Mouse (Mus musculus): Measurements from ENCODE around the gene Mill1. TPM values are rescaled to one million over a fixed set of nuclear protein-coding genes. Genes with fewer than 3 reads are reported as not detected.
"Not testable (repeated sequence)": the region's sequence is repeated elsewhere in the genome, so short reads cannot be mapped to it uniquely, and the experiment has no call there.

The Mill1 gene
- polyA plus RNA-seq (2015; fragmentation: Nextera tagmentation; extraction: Ambion mirVana) = not detected in 2 replicates

- WGBS = 74% methylated on average over 1 of the region's 1 CpGs
- peaks cover 16% of the 10 kb centered on the region for H3K9me3 ChIP-seq (replicated peaks)
- no peaks in the 10 kb centered on the region for H3K27me3 ChIP-seq
- H3K9ac ChIP-seq = no peak within 1 kb of the TSS
- no peak within 1 kb of the TSS for H3K27ac ChIP-seq
- no peak within 1 kb of the TSS for H3K4me2 ChIP-seq
- no peak for ATAC-seq
- no peak within 1 kb of the TSS for H3K4me3 ChIP-seq
- no peaks in the 10 kb centered on the region for H3K4me1 ChIP-seq
- H3K36me3 ChIP-seq (ENCODE audit: poor library complexity, severe bottlenecking) = no peaks in the 10 kb centered on the region
These were observed at the start of gene Mill1 for GRCm38 (mm10) chr7:18245047-18245446. Gene Mill1 (plus strand): TSS chr7:18245347.

- H3K27me3 ChIP-seq = no peaks in the 10 kb centered on the region
- no peak overlapping the region for H3K4me2 ChIP-seq
- 13% methylated on average over 9 of the region's 9 CpGs for WGBS
These were observed 34.2 kb upstream of the Mill1 start for GRCm38 (mm10) chr7:18210938-18211337.

GRCm38 (mm10) chr7:18214699-18215098 is 30.4 kb upstream of the Mill1 start:
- Histone ChIP-seq H3K4me1 (no peaks in the 10 kb centered on the region), H3K36me3 (ENCODE audit: poor library complexity, severe bottlenecking) (no peaks in the 10 kb centered on the region), H3K27me3 (no peaks in the 10 kb centered on the region), H3K9ac (no peak overlapping the region), H3K4me3 (no peak overlapping the region), H3K27ac (no peak overlapping the region), H3K4me2 (no peak overlapping the region), H3K9me3 (replicated peaks) (peaks cover 30% of the 10 kb centered on the region)
- no peak for ATAC-seq
- WGBS = 71% methylated on average over 1 of the region's 1 CpGs

More at GRCm38 (mm10) chr7:18210938-18211337, 34.2 kb upstream of the Mill1 start:
- no peak overlapping the region for H3K9ac ChIP-seq
- no peak overlapping the region for H3K4me3 ChIP-seq
- peaks cover 9% of the 10 kb centered on the region; the same call in 1 of the 2 replicates for H3K9me3 ChIP-seq (replicated peaks)
- no peak overlapping the region for H3K27ac ChIP-seq
- H3K4me1 ChIP-seq = no peaks in the 10 kb centered on the region
- H3K36me3 ChIP-seq (ENCODE audit: poor library complexity, severe bottlenecking) = no peaks in the 10 kb centered on the region
- ATAC-seq = no peak

- Histone ChIP-seq H3K36me3 (ENCODE audit: poor library complexity, severe bottlenecking) (no peaks in the 10 kb centered on the region), H3K27me3 (no peaks in the 10 kb centered on the region), H3K4me2 (no peak overlapping the region), H3K27ac (no peak overlapping the region), H3K4me3 (no peak overlapping the region), H3K4me1 (no peaks in the 10 kb centered on the region), H3K9me3 (replicated peaks) (peaks cover 36% of the 10 kb centered on the region), H3K9ac (no peak overlapping the region)
- ATAC-seq = no peak
- WGBS = 79% methylated on average over 2 of the region's 2 CpGs
These were observed 6.6 kb upstream of the Mill1 start for GRCm38 (mm10) chr7:18238561-18238960.

GRCm38 (mm10) chr7:18241217-18241616 is 3.9 kb upstream of the Mill1 start:
- ATAC-seq = no peak
- Histone ChIP-seq H3K4me2 (no peak overlapping the region), H3K4me1 (no peaks in the 10 kb centered on the region), H3K27me3 (no peaks in the 10 kb centered on the region), H3K36me3 (ENCODE audit: poor library complexity, severe bottlenecking) (no peaks in the 10 kb centered on the region), H3K9ac (no peak overlapping the region), H3K4me3 (no peak overlapping the region), H3K27ac (no peak overlapping the region), H3K9me3 (replicated peaks) (peaks cover 31% of the 10 kb centered on the region)
- WGBS = 81% methylated on average over 5 of the region's 5 CpGs

GRCm38 (mm10) chr7:18243959-18244573 is 1.1 kb upstream of the Mill1 start:
- not testable (repeated sequence) for H3K36me3 ChIP-seq (ENCODE audit: poor library complexity, severe bottlenecking); H3K27me3 ChIP-seq; H3K4me2 ChIP-seq; H3K4me1 ChIP-seq; H3K27ac ChIP-seq; ATAC-seq; H3K4me3 ChIP-seq; H3K9ac ChIP-seq
- peaks cover 18% of the 10 kb centered on the region for H3K9me3 ChIP-seq (replicated peaks)
- 65% methylated on average over 1 of the region's 1 CpGs for whole genome bisulfite sequencing

GRCm38 (mm10) chr7:18260219-18260618 is 15.1 kb downstream of the Mill1 start:
- no peak overlapping the region for H3K9ac ChIP-seq
- H3K36me3 ChIP-seq (ENCODE audit: poor library complexity, severe bottlenecking) = no peaks in the 10 kb centered on the region
- no peak overlapping the region for H3K27ac ChIP-seq
- H3K4me2 ChIP-seq = no peak overlapping the region
- H3K9me3 ChIP-seq (replicated peaks) = peaks cover 49% of the 10 kb centered on the region
- no peaks in the 10 kb centered on the region for H3K27me3 ChIP-seq
- H3K4me1 ChIP-seq = no peaks in the 10 kb centered on the region
- no peak for ATAC-seq
- no peak overlapping the region for H3K4me3 ChIP-seq
- WGBS = 44% methylated on average over 1 of the region's 1 CpGs

- Histone ChIP-seq H3K9me3 (replicated peaks) (peaks cover 51% of the 10 kb centered on the region), H3K27me3 (no peaks in the 10 kb centered on the region)
These were observed 19.9 kb downstream of the Mill1 start for GRCm38 (mm10) chr7:18265089-18265488.

More at GRCm38 (mm10) chr7:18265089-18265488, 19.9 kb downstream of the Mill1 start:
- H3K36me3 ChIP-seq (ENCODE audit: poor library complexity, severe bottlenecking) = no peaks in the 10 kb centered on the region
- no peak overlapping the region for H3K4me2 ChIP-seq
- 62% methylated on average over 5 of the region's 5 CpGs for WGBS
- no peak overlapping the region for H3K9ac ChIP-seq
- H3K27ac ChIP-seq = no peak overlapping the region
- no peaks in the 10 kb centered on the region for H3K4me1 ChIP-seq
- no peak for ATAC-seq
- H3K4me3 ChIP-seq = no peak overlapping the region

Other genes starting within 250 kb of the Mill1 start
- not detected in 2 replicates for gene Ceacam13, start 235.5 kb upstream of the Mill1 start, polyA plus RNA-seq (2015; fragmentation: Nextera tagmentation; extraction: Ambion mirVana)
- gene Ceacam12, start 179.4 kb upstream of the Mill1 start, polyA plus RNA-seq (2015; fragmentation: Nextera tagmentation; extraction: Ambion mirVana) = not detected in 2 replicates
- not detected in 2 replicates for gene Igfl3, start 68.9 kb upstream of the Mill1 start, polyA plus RNA-seq (2015; fragmentation: Nextera tagmentation; extraction: Ambion mirVana)
- not detected in 2 replicates for gene Psg18, start 109.7 kb downstream of the Mill1 start, polyA plus RNA-seq (2015; fragmentation: Nextera tagmentation; extraction: Ambion mirVana)
- gene Psg28, start 186.7 kb downstream of the Mill1 start, polyA plus RNA-seq (2015; fragmentation: Nextera tagmentation; extraction: Ambion mirVana) = not detected in 2 replicates
- gene Psg26, start 238.8 kb downstream of the Mill1 start, polyA plus RNA-seq (2015; fragmentation: Nextera tagmentation; extraction: Ambion mirVana) = not detected in 2 replicates

Measured in forebrain, embryonic 13.5 days (tissue).